Mouse (Mus musculus): ENCODE measurements around the gene Rrp1. TPM values are rescaled to one million over a fixed set of nuclear protein-coding genes. Genes with fewer than 3 reads are reported as not detected.

Rrp1 gene
- polyA plus RNA-seq, 1 experiment, result 132 TPM

DNA sequence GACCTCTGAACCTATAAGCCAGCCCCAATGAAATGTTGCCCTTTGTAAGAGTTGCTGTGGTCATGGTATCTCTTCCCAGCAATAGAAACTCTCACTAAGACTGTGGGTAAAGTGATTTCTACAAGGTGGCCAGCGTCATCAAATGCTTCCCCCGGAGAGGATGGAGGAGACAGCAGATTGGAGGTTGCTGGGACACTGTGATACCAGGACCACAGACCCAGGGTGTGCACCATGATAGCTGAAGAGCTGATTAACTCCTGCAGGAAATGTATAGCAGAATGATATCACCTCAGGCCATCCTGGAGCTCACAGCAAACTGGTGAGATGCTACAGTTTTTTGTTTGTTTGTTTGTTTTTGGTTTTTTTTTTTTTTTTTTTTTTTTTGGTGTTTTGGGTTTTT, 16.9 kb upstream of the Rrp1 start:
- TF ChIP-seq POLR2A (IDR thresholded peaks at IDR 0.05; ENCODE audit: insufficient read depth, low read length) (no peak), EP300 (IDR thresholded peaks at IDR 0.05; ENCODE audit: insufficient read depth, low read depth, low read length) (no peak), CTCF (IDR thresholded peaks at IDR 0.05; ENCODE audit: low read depth, low read length) (no peak)
- peaks cover 4% of the 10 kb centered on the region for H3K4me1 ChIP-seq (ENCODE audit: control insufficient read depth, insufficient read depth, low read length)
- H3K27ac ChIP-seq (ENCODE audit: insufficient read depth, low read length), result no peak overlapping the region
- no peak overlapping the region for H3K9ac ChIP-seq (ENCODE audit: low read depth, poor library complexity, severe bottlenecking)
- H3K4me3 ChIP-seq (ENCODE audit: low read depth, low read length), result no peak overlapping the region
- no peaks in the 10 kb centered on the region for H3K27me3 ChIP-seq (ENCODE audit: control insufficient read depth, insufficient read depth, low read length, poor library complexity, severe bottlenecking)
- H3K9me3 ChIP-seq (replicated peaks; ENCODE audit: control insufficient read depth, insufficient read depth, low read length, poor library complexity, severe bottlenecking), result no peaks in the 10 kb centered on the region
- peaks cover 2% of the 10 kb centered on the region for H3K36me3 ChIP-seq (ENCODE audit: control insufficient read depth, insufficient read depth, low read length, poor library complexity, severe bottlenecking)

GRCm38 (mm10) chr10:78429180-78429579, 16.3 kb upstream of the Rrp1 start:
- Histone ChIP-seq H3K27ac (ENCODE audit: insufficient read depth, low read length) (no peak overlapping the region), H3K9me3 (replicated peaks; ENCODE audit: control insufficient read depth, insufficient read depth, low read length, poor library complexity, severe bottlenecking) (no peaks in the 10 kb centered on the region), H3K36me3 (ENCODE audit: control insufficient read depth, insufficient read depth, low read length, poor library complexity, severe bottlenecking) (peaks cover 2% of the 10 kb centered on the region), H3K4me3 (ENCODE audit: low read depth, low read length) (no peak overlapping the region), H3K4me1 (ENCODE audit: control insufficient read depth, insufficient read depth, low read length) (peaks cover 6% of the 10 kb centered on the region), H3K9ac (ENCODE audit: low read depth, poor library complexity, severe bottlenecking) (no peak overlapping the region), H3K27me3 (ENCODE audit: control insufficient read depth, insufficient read depth, low read length, poor library complexity, severe bottlenecking) (no peaks in the 10 kb centered on the region)
- no peak for TF ChIP-seq POLR2A (IDR thresholded peaks at IDR 0.05; ENCODE audit: insufficient read depth, low read length)
- no peak for TF ChIP-seq EP300 (IDR thresholded peaks at IDR 0.05; ENCODE audit: insufficient read depth, low read depth, low read length)
- no peak for TF ChIP-seq CTCF (IDR thresholded peaks at IDR 0.05; ENCODE audit: low read depth, low read length)

- Histone ChIP-seq H3K27me3 (ENCODE audit: control insufficient read depth, insufficient read depth, low read length, poor library complexity, severe bottlenecking) (no peaks in the 10 kb centered on the region), H3K4me1 (ENCODE audit: control insufficient read depth, insufficient read depth, low read length) (peaks cover 9% of the 10 kb centered on the region), H3K4me3 (ENCODE audit: low read depth, low read length) (no peak overlapping the region), H3K9me3 (replicated peaks; ENCODE audit: control insufficient read depth, insufficient read depth, low read length, poor library complexity, severe bottlenecking) (no peaks in the 10 kb centered on the region), H3K27ac (ENCODE audit: insufficient read depth, low read length) (no peak overlapping the region), H3K9ac (ENCODE audit: low read depth, poor library complexity, severe bottlenecking) (no peak overlapping the region), H3K36me3 (ENCODE audit: control insufficient read depth, insufficient read depth, low read length, poor library complexity, severe bottlenecking) (peaks cover 2% of the 10 kb centered on the region)
- no peak for TF ChIP-seq CTCF (IDR thresholded peaks at IDR 0.05; ENCODE audit: low read depth, low read length)
- TF ChIP-seq EP300 (IDR thresholded peaks at IDR 0.05; ENCODE audit: insufficient read depth, low read depth, low read length), result no peak
- no peak for TF ChIP-seq POLR2A (IDR thresholded peaks at IDR 0.05; ENCODE audit: insufficient read depth, low read length)
These were observed 15.2 kb upstream of the Rrp1 start for GRCm38 (mm10) chr10:78428070-78428469.

DNA sequence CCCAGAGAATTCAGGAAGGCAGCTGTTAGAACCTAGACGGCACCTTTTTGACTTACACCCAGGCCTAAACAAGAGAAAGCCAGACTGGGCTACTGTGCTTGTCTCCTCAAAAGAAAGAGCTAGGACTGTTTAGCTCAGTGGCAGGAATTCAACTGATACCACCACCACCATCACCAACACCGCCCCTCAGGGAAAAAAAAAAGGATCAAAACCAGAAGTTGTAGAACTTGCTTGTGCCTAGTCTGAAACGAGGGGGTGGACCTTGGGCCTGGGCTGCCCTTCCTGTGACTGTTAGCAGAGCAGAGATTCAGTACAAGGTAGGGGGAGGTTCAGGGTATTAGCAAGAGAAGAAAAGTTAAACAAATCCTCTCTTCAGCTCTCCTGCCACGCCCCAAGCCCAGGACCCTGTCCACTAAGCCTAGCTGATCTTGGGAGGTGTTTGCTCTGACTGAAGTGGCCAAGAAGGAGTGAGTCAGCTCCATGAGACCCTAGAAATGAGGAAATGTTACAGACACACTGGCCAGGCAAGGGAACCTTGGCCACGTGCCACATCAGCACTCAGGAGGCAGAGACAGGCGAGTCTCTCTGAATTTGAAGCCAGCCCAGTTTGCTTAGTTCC, 13.4 kb upstream of the Rrp1 start:
- no peaks in the 10 kb centered on the region for H3K9me3 ChIP-seq (replicated peaks; ENCODE audit: control insufficient read depth, insufficient read depth, low read length, poor library complexity, severe bottlenecking)
- H3K27me3 ChIP-seq (ENCODE audit: control insufficient read depth, insufficient read depth, low read length, poor library complexity, severe bottlenecking), result no peaks in the 10 kb centered on the region
- 0 out of 2 replicates have a peak overlapping the region, but pooled peaks have one; percentile 7 for H3K27ac ChIP-seq (ENCODE audit: insufficient read depth, low read length)
- H3K9ac ChIP-seq (ENCODE audit: low read depth, poor library complexity, severe bottlenecking), result peak overlapping the region; percentile 67
- H3K4me3 ChIP-seq (ENCODE audit: low read depth, low read length), result peak overlapping the region; percentile 96
- peaks cover 2% of the 10 kb centered on the region for H3K36me3 ChIP-seq (ENCODE audit: control insufficient read depth, insufficient read depth, low read length, poor library complexity, severe bottlenecking)
- H3K4me1 ChIP-seq (ENCODE audit: control insufficient read depth, insufficient read depth, low read length), result peaks cover 9% of the 10 kb centered on the region
- TF ChIP-seq CTCF (IDR thresholded peaks at IDR 0.05; ENCODE audit: low read depth, low read length), result no peak
- TF ChIP-seq EP300 (IDR thresholded peaks at IDR 0.05; ENCODE audit: insufficient read depth, low read depth, low read length), result no peak
- TF ChIP-seq POLR2A (IDR thresholded peaks at IDR 0.05; ENCODE audit: insufficient read depth, low read length), result no peak

DNA sequence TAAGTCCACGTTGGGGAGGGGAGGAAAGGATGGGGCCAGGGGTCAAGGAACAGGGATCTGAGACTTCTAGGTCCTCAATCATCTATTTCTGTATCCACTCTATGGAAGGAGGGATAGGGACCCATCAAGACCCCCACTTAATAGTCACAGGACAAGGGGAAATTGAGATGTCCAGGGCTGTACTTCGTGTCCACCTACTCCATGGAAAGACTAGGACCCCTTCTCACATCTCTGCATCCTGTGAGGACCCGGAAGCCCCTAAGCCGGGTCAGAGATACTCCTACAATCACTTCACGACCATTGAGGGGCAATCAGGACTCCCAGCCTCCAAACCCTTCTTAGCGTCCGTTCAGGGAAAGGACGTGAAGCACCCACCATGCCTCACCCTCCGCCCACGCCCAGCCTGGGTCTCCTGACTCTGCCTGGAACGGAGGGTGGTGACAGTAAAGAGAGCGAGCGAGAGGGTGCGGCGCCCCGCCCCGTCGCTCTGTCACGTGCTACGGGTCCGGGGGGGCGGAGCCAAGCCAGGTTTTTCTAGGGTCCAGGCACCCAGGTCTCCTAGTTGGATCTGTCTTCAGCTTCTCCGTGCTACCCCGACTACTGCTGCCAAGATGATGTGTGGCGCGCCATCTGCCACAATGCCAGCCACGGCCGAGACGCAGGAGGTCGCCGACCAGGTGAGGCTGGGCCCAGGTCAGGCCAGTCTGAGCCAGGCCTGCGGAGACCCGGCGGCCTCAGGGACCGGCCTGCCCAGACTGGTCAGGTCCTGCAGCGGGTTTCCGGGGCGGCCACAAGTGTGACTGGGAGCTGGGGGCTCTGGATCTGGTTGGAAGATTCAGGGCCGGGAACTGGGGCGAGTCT, 12.6 kb upstream of the Rrp1 start, which contains the start of gene Cstb:
Gene Cstb, plus strand, starts transcription at position 489 of the 861 bp plus-strand sequence.
- Histone ChIP-seq H3K4me1 (ENCODE audit: control insufficient read depth, insufficient read depth, low read length) (peaks cover 9% of the 10 kb centered on the region), H3K9me3 (replicated peaks; ENCODE audit: control insufficient read depth, insufficient read depth, low read length, poor library complexity, severe bottlenecking) (no peaks in the 10 kb centered on the region), H3K9ac (ENCODE audit: low read depth, poor library complexity, severe bottlenecking) (peak within 1 kb of the TSS; percentile 67), H3K36me3 (ENCODE audit: control insufficient read depth, insufficient read depth, low read length, poor library complexity, severe bottlenecking) (peaks cover 2% of the 10 kb centered on the region), H3K27ac (ENCODE audit: insufficient read depth, low read length) (0 out of 2 replicates have a peak within 1 kb of the TSS, but pooled peaks have one; percentile 7), H3K27me3 (ENCODE audit: control insufficient read depth, insufficient read depth, low read length, poor library complexity, severe bottlenecking) (no peaks in the 10 kb centered on the region), H3K4me3 (ENCODE audit: low read depth, low read length) (peak within 1 kb of the TSS; percentile 96)
- TF ChIP-seq CTCF (IDR thresholded peaks at IDR 0.05; ENCODE audit: low read depth, low read length) (no peak), POLR2A (IDR thresholded peaks at IDR 0.05; ENCODE audit: insufficient read depth, low read length) (peak; percentile 90), EP300 (IDR thresholded peaks at IDR 0.05; ENCODE audit: insufficient read depth, low read depth, low read length) (peak; percentile 53; the same call in 1 of the 2 replicates)

All from ES-Bruce4 (cell line).